Mouse (Mus musculus): ENCODE measurements at regions not wholly inside any gene's neighbourhood (a gene's known extent, or its start where the extent isn't known, plus 50 kb on each side); places are given as distances from the start of the nearest gene placed in this dataset.

DNA sequence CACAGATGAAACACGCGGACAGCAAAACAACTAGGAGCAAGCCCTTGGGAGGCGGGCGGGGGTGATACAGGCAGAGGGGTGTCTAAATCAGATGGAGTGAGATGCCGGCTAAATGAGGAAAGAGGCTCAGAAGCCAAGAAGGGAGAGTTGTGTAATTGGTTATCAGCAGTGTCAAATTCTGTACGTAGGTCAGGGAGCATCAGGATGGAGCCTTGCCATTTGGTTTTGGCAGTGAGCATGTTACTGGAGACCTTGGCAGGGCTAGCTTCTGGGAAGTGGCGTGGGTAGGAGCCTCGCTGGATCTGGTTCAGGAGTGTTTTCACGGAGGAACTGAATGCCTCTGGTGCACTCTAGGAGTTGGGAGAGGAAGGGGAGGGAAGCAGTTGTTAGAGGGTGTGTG is 58.7 kb upstream of the Nrip1 start:
- no peak overlapping the region for H3ac ChIP-seq (ENCODE audit: control insufficient read depth, insufficient read length)

DNA sequence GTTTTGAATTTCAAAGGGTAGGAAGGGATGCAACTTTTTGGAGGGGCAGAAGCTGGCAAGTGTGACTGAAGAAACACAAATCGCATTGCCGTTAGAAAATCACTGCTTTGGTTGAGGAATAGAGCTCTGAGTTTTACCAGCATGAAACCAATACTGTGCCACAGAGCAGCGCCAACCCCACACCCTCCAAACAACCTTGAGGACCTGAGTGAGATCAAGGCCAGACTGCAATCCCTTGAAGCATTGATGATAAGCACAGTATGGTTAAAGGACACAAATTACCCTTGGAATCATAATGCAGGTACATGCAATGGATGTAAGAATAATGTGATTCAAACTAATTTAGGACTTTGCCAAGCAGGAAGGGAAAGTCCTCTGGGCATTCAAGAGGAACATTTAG is 55.5 kb upstream of the Nrip1 start:
- Histone ChIP-seq H3ac (ENCODE audit: control insufficient read depth, insufficient read length) (no peak overlapping the region), H3K4me2 (ENCODE audit: low read depth) (no peak overlapping the region), H3K36me3 (ENCODE audit: control insufficient read depth, insufficient read depth) (no peaks in the 10 kb centered on the region), H3K27me3 (ENCODE audit: control insufficient read depth, insufficient read depth, insufficient read length) (no peaks in the 10 kb centered on the region), H3K79me2 (ENCODE audit: control insufficient read depth, insufficient read depth) (no peaks in the 10 kb centered on the region), H3K4me3 (no peak overlapping the region)
- TF ChIP-seq TCF3 (IDR thresholded peaks at IDR 0.05; ENCODE audit: insufficient read length, low read depth) (no peak), TCF12 (IDR thresholded peaks at IDR 0.05; ENCODE audit: insufficient read depth, poor library complexity, severe bottlenecking) (no peak), SRF (IDR thresholded peaks at IDR 0.05; ENCODE audit: control insufficient read depth, insufficient read length, low read depth) (no peak), E2F4 (IDR thresholded peaks at IDR 0.05; ENCODE audit: insufficient read depth) (no peak), POLR2A (IDR thresholded peaks at IDR 0.05; ENCODE audit: insufficient read length, low read depth) (no peak)

More for the DNA sequence above, 58.7 kb upstream of the Nrip1 start:
- no peaks in the 10 kb centered on the region for H3K36me3 ChIP-seq (ENCODE audit: control insufficient read depth, insufficient read depth)
- H3K4me2 ChIP-seq (ENCODE audit: low read depth), result peak overlapping the region; percentile 32
- H3K4me3 ChIP-seq, result no peak overlapping the region
- TF ChIP-seq REST (IDR thresholded peaks at IDR 0.05; ENCODE audit: insufficient read depth, insufficient read length), result no peak
- TF ChIP-seq TCF12 (IDR thresholded peaks at IDR 0.05; ENCODE audit: insufficient read depth, poor library complexity, severe bottlenecking), result no peak
- no peak for TF ChIP-seq POLR2A (IDR thresholded peaks at IDR 0.05; ENCODE audit: insufficient read length, low read depth)
- no peak for TF ChIP-seq MAX (IDR thresholded peaks at IDR 0.05; ENCODE audit: low read depth)
- no peak for TF ChIP-seq POLR2AphosphoS2 (IDR thresholded peaks at IDR 0.05; ENCODE audit: insufficient read length, low read depth)
- no peak for TF ChIP-seq TCF3 (IDR thresholded peaks at IDR 0.05; ENCODE audit: insufficient read length, low read depth)
- TF ChIP-seq MYOD1 (IDR thresholded peaks at IDR 0.05; ENCODE audit: control insufficient read depth in 1 of 3, insufficient read length in 2 of 3, low read depth in 2 of 3), result no peak
- TF ChIP-seq MYOG (IDR thresholded peaks at IDR 0.05; ENCODE audit: control insufficient read depth in 1 of 3, insufficient read depth in 1 of 3, insufficient read length in 2 of 3, low read depth in 2 of 3), result no peak
- no peak for TF ChIP-seq SRF (IDR thresholded peaks at IDR 0.05; ENCODE audit: control insufficient read depth, insufficient read length, low read depth)
- H3K27me3 ChIP-seq (ENCODE audit: control insufficient read depth, insufficient read depth, insufficient read length), result no peaks in the 10 kb centered on the region
- no peaks in the 10 kb centered on the region for H3K79me2 ChIP-seq (ENCODE audit: control insufficient read depth, insufficient read depth)

DNA sequence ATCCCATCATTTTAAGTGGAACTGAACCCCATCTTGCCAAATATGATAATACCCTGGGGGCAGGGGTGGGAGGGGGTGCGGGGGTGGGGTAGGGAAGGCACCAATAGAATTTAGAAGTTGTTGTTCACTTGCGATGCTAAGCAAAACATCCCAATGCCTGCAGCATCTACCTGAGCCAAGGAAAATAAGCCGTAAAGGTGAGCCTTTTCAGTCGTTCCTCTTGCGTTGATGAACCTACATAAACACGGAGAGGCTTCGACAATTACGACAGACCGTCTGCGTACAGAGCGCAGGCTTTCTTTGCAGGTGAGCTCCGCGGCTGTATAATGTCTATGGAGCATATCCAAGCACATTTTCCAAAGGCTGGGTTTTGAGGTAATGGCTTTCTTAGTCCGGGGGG is 50.3 kb upstream of the Nrip1 start:
- H3K4me3 ChIP-seq, result no peak overlapping the region
- TF ChIP-seq SRF (IDR thresholded peaks at IDR 0.05; ENCODE audit: control insufficient read depth, insufficient read length, low read depth) (no peak), TCF3 (IDR thresholded peaks at IDR 0.05; ENCODE audit: insufficient read length, low read depth) (no peak), POLR2AphosphoS2 (IDR thresholded peaks at IDR 0.05; ENCODE audit: insufficient read length, low read depth) (no peak), TCF12 (IDR thresholded peaks at IDR 0.05; ENCODE audit: insufficient read depth, poor library complexity, severe bottlenecking) (no peak)
- no peak overlapping the region for H3ac ChIP-seq (ENCODE audit: control insufficient read depth, insufficient read length)
- H3K79me2 ChIP-seq (ENCODE audit: control insufficient read depth, insufficient read depth), result no peaks in the 10 kb centered on the region
- no peaks in the 10 kb centered on the region for H3K36me3 ChIP-seq (ENCODE audit: control insufficient read depth, insufficient read depth)
- H3K27me3 ChIP-seq (ENCODE audit: control insufficient read depth, insufficient read depth, insufficient read length), result no peaks in the 10 kb centered on the region
- no peak overlapping the region for H3K4me2 ChIP-seq (ENCODE audit: low read depth)

Data from myocyte (in vitro differentiated cells).